Mouse (Mus musculus) thymus, adult 2 months (tissue): ENCODE results near the gene Tbx10.
"Not testable (repeated sequence)": the region's sequence is repeated elsewhere in the genome, so short reads cannot be mapped to it uniquely, and the experiment has no call there.

Source experiments
- CTCF ChIP-seq: fragments of 200-500 bp; IDR thresholded peaks from 2 replicates; pipeline ENCODE4 v1.5.1; 2012; ENCODE audit warnings: mild to moderate bottlenecking, control low read depth, low read length, moderate library complexity, borderline replicate concordance; ENCODE audit not compliant: control insufficient read depth, poor library complexity, insufficient read depth; ENCODE audit errors: extremely low read depth
- POLR2A ChIP-seq: fragments of 200-500 bp; IDR thresholded peaks from 2 replicates; pipeline ENCODE4 v1.6.1; 2012; ENCODE audit warnings: mild to moderate bottlenecking, low read length, control low read depth, moderate library complexity; ENCODE audit not compliant: control insufficient read depth, poor library complexity, insufficient read depth; ENCODE audit errors: extremely low read depth

GRCm38 (mm10) chr19:3974608-3975007 is 17.9 kb upstream of the Tbx10 start:
- TF ChIP-seq CTCF, POLR2A: not testable (repeated sequence)
